Mouse (Mus musculus) cerebral cortex, adult 2 months (tissue): ENCODE results near the gene Gm10147.

Source experiments
- WGBS: fragments of 180-500 bp; shearing (Covaris S2); methylation state at CpG from one replicate; pipeline ENCODE4 v1.1.7; 2018; 5-methylcytosine and 5-hydroxymethylcytosine counted together

Gene Gm10147

DNA sequence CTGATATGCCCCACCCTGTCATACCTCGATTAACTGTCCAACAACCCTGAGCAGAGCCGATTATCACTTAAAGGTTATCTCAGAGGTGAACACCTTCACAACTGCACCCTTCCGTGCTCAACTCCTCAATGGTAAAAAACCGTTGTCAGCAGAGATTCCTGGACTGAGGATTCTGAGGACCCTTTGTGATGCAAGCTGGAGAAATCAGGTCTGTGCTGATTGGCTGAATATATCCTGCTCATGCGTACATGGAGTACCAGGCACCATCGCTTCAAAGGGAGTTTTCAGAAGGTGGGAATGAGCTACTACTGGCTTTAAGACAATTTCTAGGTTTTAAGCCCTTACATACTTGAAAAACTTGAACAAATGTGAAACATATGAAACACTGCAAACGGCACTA, at the start of gene Gm10147:
TSS of gene Gm10147 (minus strand) at position 101 of the 400 bp plus-strand sequence.
- WGBS: no CpG with 5 or more reads among the region's 7 CpGs
